Mouse (Mus musculus): ENCODE results near the gene Cers1.

DNA sequence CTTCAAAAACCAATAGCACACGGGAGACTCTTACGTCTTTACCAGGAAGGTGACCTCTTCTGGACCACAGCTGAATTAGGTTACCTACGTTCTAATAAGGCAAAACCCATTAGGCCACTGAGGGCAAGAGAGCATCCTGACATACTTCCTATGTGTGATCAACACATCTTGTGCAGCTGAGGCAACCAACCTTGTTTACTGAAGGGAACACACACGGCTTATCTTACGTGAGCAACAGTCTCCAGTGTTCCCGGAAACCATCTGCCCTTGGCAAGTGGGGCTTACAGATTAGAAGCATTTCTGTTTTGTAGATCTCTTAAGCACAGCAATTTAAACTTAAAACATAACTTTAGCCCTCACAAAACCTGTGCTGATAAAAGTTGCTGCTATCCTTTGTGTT lies 11.9 kb downstream of the Cers1 start:
- TF ChIP-seq CHD2 (IDR thresholded peaks at IDR 0.05; ENCODE audit: low read depth, low read length) (no peak), ZC3H11A (IDR thresholded peaks at IDR 0.05; ENCODE audit: borderline replicate concordance, low read depth, low read length) (no peak), MAFK (IDR thresholded peaks at IDR 0.05; ENCODE audit: insufficient read depth, low read depth, low read length) (no peak), ZNF384 (IDR thresholded peaks at IDR 0.05; ENCODE audit: low read depth, low read length) (no peak), HCFC1 (IDR thresholded peaks at IDR 0.05; ENCODE audit: borderline replicate concordance, insufficient read depth, low read length) (no peak)
